Mouse (Mus musculus) embryonic facial prominence, embryonic 13.5 days (tissue): ENCODE results near the gene Lipo4. TPM values are rescaled to one million over a fixed set of nuclear protein-coding genes. Genes with fewer than 3 reads are reported as not detected.
"Not testable (repeated sequence)": the region's sequence is repeated elsewhere in the genome, so short reads cannot be mapped to it uniquely, and the experiment has no call there.

Experiments
- ATAC-seq: fragments of 200-750 bp; cut with Nextera tagmentation; 2 replicates; pipeline ENCODE4 v1.8.0; 2017; ENCODE audit warnings: low read depth; ENCODE audit not compliant: insufficient number of reproducible peaks, insufficient read depth, low FRiP score, low TSS enrichment
- H3K27ac ChIP-seq: fragments of 300-500 bp; sonication (generic); 2 replicates; pipeline ENCODE4 v1.5.1; 2015; ENCODE audit warnings: moderate library complexity, mild to moderate bottlenecking, inconsistent platforms
- H3K27me3 ChIP-seq: fragments of 300-500 bp; sonication (generic); 2 replicates; pipeline ENCODE4 v1.6.1; 2015; ENCODE audit warnings: mild to moderate bottlenecking, inconsistent platforms
- H3K36me3 ChIP-seq: fragments of 300-500 bp; sonication (generic); 2 replicates; pipeline ENCODE4 v1.6.1; 2015; ENCODE audit warnings: mild to moderate bottlenecking, inconsistent platforms
- H3K4me1 ChIP-seq: fragments of 300-500 bp; sonication (generic); 2 replicates; pipeline ENCODE4 v1.6.1; 2015; ENCODE audit warnings: inconsistent platforms
- H3K4me2 ChIP-seq: fragments of 300-500 bp; sonication (generic); 2 replicates; pipeline ENCODE4 v1.6.1; 2015; ENCODE audit warnings: moderate library complexity, mild to moderate bottlenecking, inconsistent platforms
- H3K4me3 ChIP-seq: fragments of 300-500 bp; sonication (generic); 2 replicates; pipeline ENCODE4 v1.5.1; 2015; ENCODE audit warnings: mild to moderate bottlenecking, inconsistent platforms
- H3K9ac ChIP-seq: fragments of 300-500 bp; sonication (generic); 2 replicates; pipeline ENCODE4 v1.6.1; 2015; ENCODE audit warnings: mild to moderate bottlenecking, inconsistent platforms
- H3K9me3 ChIP-seq: fragments of 300-500 bp; sonication (generic); 2 replicates; pipeline ENCODE4 v1.6.1; 2016; ENCODE audit warnings: inconsistent platforms
- WGBS: fragments of 180-500 bp; shearing (Covaris S2); methylation state at CpG from one replicate; pipeline ENCODE4 v1.1.7; 2015; ENCODE audit warnings: mixed read lengths; 5-methylcytosine and 5-hydroxymethylcytosine counted together
- polyA plus RNA-seq: library from polyadenylated mRNA; unstranded; fragments of >200 nt; fragmentation: Nextera tagmentation; extraction: Ambion mirVana; gene quantifications from 2 replicates; pipeline ENCODE4 v1.2.1, GENCODE M21; 2015

The Lipo4 gene
- not detected in 2 replicates for polyA plus RNA-seq

GRCm38 (mm10) chr19:33517680-33518079, at the start of gene Lipo4:
Lipo4 (minus strand) TSS chr19:33517780.
- ATAC-seq = no peak
- Histone ChIP-seq H3K36me3 (no peaks in the 10 kb centered on the region), H3K4me1 (no peaks in the 10 kb centered on the region), H3K4me3 (no peak within 1 kb of the TSS), H3K4me2 (no peak within 1 kb of the TSS), H3K27ac (no peak within 1 kb of the TSS), H3K27me3 (no peaks in the 10 kb centered on the region), H3K9me3 (no peaks in the 10 kb centered on the region), H3K9ac (no peak within 1 kb of the TSS)

- not testable (repeated sequence) for ATAC-seq, H3K9ac ChIP-seq, H3K4me1 ChIP-seq, H3K27me3 ChIP-seq, H3K4me3 ChIP-seq, H3K36me3 ChIP-seq, H3K4me2 ChIP-seq, H3K9me3 ChIP-seq, H3K27ac ChIP-seq
- WGBS = 30% methylated on average over 4 of the region's 4 CpGs
Measured at GRCm38 (mm10) chr19:33456426-33456825, 61.2 kb downstream of the Lipo4 start.

GRCm38 (mm10) chr19:33453725-33454124, 63.9 kb downstream of the Lipo4 start:
- WGBS = 56% methylated on average over 4 of the region's 4 CpGs
- no peak overlapping the region for H3K9ac ChIP-seq
- ATAC-seq = no peak

More at GRCm38 (mm10) chr19:33453725-33454124, 63.9 kb downstream of the Lipo4 start:
- Histone ChIP-seq H3K4me1 (no peaks in the 10 kb centered on the region), H3K27ac (no peak overlapping the region), H3K36me3 (no peaks in the 10 kb centered on the region), H3K4me3 (no peak overlapping the region), H3K27me3 (no peaks in the 10 kb centered on the region), H3K4me2 (no peak overlapping the region), H3K9me3 (peaks cover 8% of the 10 kb centered on the region; the same call in 1 of the 2 replicates)

Other genes starting within 250 kb of the Lipo4 start
- gene Rnls, start 125.5 kb downstream of the Lipo4 start, polyA plus RNA-seq = 7.5 and 8.6 TPM in 2 replicates
- gene Gm8978, start 107.5 kb upstream of the Lipo4 start, polyA plus RNA-seq = not detected in 2 replicates
- 0.13 and 0.72 TPM in 2 replicates for gene Lipo2, start 233.6 kb upstream of the Lipo4 start, polyA plus RNA-seq
- 10.8 and 11.5 TPM in 2 replicates for gene Lipo3, start 244.2 kb upstream of the Lipo4 start, polyA plus RNA-seq